Mouse (Mus musculus) liver, embryonic 14.5 days (tissue): ENCODE measurements at regions not wholly inside any gene's neighbourhood (a gene's known extent, or its start where the extent isn't known, plus 50 kb on each side); places are given as distances from the start of the nearest gene placed in this dataset.

ENCODE experiments used
- CTCF ChIP-seq: IDR thresholded peaks from 2 replicates; pipeline ENCODE4 v1.5.1; 2016; ENCODE audit warnings: antibody characterized with exemption, low read depth, control low read depth
- EP300 ChIP-seq: IDR thresholded peaks from 2 replicates; pipeline ENCODE4 v1.6.1; 2016; ENCODE audit warnings: antibody characterized with exemption, low read depth

GRCm38 (mm10) chr7:69016575-69016974 lies 267.5 kb upstream of the Arrdc4 start:
- no peak for TF ChIP-seq EP300
- TF ChIP-seq CTCF: no peak
